Mouse (Mus musculus): ENCODE results near the gene Vkorc1. TPM values are rescaled to one million over a fixed set of nuclear protein-coding genes. Genes with fewer than 3 reads are reported as not detected.

The Vkorc1 gene
- polyA plus RNA-seq, 1 experiment from 2014 or later = 95.9 TPM

Other genes with a start within 250 kb of the Vkorc1 start
- gene Bcl7c, start 186.7 kb downstream of the Vkorc1 start, polyA plus RNA-seq (2015; fragmentation: Nextera tagmentation; extraction: Ambion mirVana) = 37.2 and 45.7 TPM in 2 replicates
- 4.7 and 8.4 TPM in 2 replicates for gene Ctf1, start 182.9 kb downstream of the Vkorc1 start, polyA plus RNA-seq (2015; fragmentation: Nextera tagmentation; extraction: Ambion mirVana)
- 0.20 TPM in 1 of 2 replicates, not detected in the other for gene Ctf2, start 163.5 kb downstream of the Vkorc1 start, polyA plus RNA-seq (2015; fragmentation: Nextera tagmentation; extraction: Ambion mirVana)
- gene Fbxl19, start 151.1 kb downstream of the Vkorc1 start, polyA plus RNA-seq (2015; fragmentation: Nextera tagmentation; extraction: Ambion mirVana) = 1.4 and 2.2 TPM in 2 replicates
- 15.6 and 21.7 TPM in 2 replicates for gene Orai3, start 125.8 kb downstream of the Vkorc1 start, polyA plus RNA-seq (2015; fragmentation: Nextera tagmentation; extraction: Ambion mirVana)
- 13.0 and 16.7 TPM in 2 replicates for gene Setd1a, start 118.9 kb downstream of the Vkorc1 start, polyA plus RNA-seq (2015; fragmentation: Nextera tagmentation; extraction: Ambion mirVana)
- not detected in 2 replicates for gene Gm49388, start 110.0 kb downstream of the Vkorc1 start, polyA plus RNA-seq (2015; fragmentation: Nextera tagmentation; extraction: Ambion mirVana)
- 22.0 and 24.0 TPM in 2 replicates for gene Hsd3b7, start 95.0 kb downstream of the Vkorc1 start, polyA plus RNA-seq (2015; fragmentation: Nextera tagmentation; extraction: Ambion mirVana)
- 50.5 and 51.0 TPM in 2 replicates for gene Stx4a, start 71.3 kb downstream of the Vkorc1 start, polyA plus RNA-seq (2015; fragmentation: Nextera tagmentation; extraction: Ambion mirVana)
- gene Stx1b, start 71.1 kb downstream of the Vkorc1 start, polyA plus RNA-seq (2015; fragmentation: Nextera tagmentation; extraction: Ambion mirVana) = 1.4 and 2.1 TPM in 2 replicates
- gene Zfp646, start 19.4 kb downstream of the Vkorc1 start, polyA plus RNA-seq (2015; fragmentation: Nextera tagmentation; extraction: Ambion mirVana) = 5.3 and 7.0 TPM in 2 replicates
- 7.9 and 11.1 TPM in 2 replicates for gene Zfp668, start 18.8 kb downstream of the Vkorc1 start, polyA plus RNA-seq (2015; fragmentation: Nextera tagmentation; extraction: Ambion mirVana)
- gene Prss53, start 4.6 kb downstream of the Vkorc1 start, polyA plus RNA-seq (2015; fragmentation: Nextera tagmentation; extraction: Ambion mirVana) = 1.2 and 1.7 TPM in 2 replicates
- gene Gm21974, start 163 bp downstream of the Vkorc1 start, polyA plus RNA-seq (2015; fragmentation: Nextera tagmentation; extraction: Ambion mirVana) = not detected in 2 replicates
- 122 and 145 TPM in 2 replicates for gene Bckdk, start 8.5 kb upstream of the Vkorc1 start, polyA plus RNA-seq (2015; fragmentation: Nextera tagmentation; extraction: Ambion mirVana)
- gene Kat8, start 16.9 kb upstream of the Vkorc1 start, polyA plus RNA-seq (2015; fragmentation: Nextera tagmentation; extraction: Ambion mirVana) = 23.5 and 27.6 TPM in 2 replicates
- 1.9 and 6.0 TPM in 2 replicates for gene Prss8, start 34.5 kb upstream of the Vkorc1 start, polyA plus RNA-seq (2015; fragmentation: Nextera tagmentation; extraction: Ambion mirVana)
- 7.9 and 10.0 TPM in 2 replicates for gene Prss36, start 51.1 kb upstream of the Vkorc1 start, polyA plus RNA-seq (2015; fragmentation: Nextera tagmentation; extraction: Ambion mirVana)
- 254 and 307 TPM in 2 replicates for gene Fus, start 71.8 kb upstream of the Vkorc1 start, polyA plus RNA-seq (2015; fragmentation: Nextera tagmentation; extraction: Ambion mirVana)
- 42.8 and 56.1 TPM in 2 replicates for gene Pycard, start 98.2 kb upstream of the Vkorc1 start, polyA plus RNA-seq (2015; fragmentation: Nextera tagmentation; extraction: Ambion mirVana)
- gene Trim72, start 108.3 kb upstream of the Vkorc1 start, polyA plus RNA-seq (2015; fragmentation: Nextera tagmentation; extraction: Ambion mirVana) = 0.77 and 1.1 TPM in 2 replicates
- 0.69 and 1.6 TPM in 2 replicates for gene Itgam, start 167.0 kb upstream of the Vkorc1 start, polyA plus RNA-seq (2015; fragmentation: Nextera tagmentation; extraction: Ambion mirVana)
- gene Gm49368, start 167.1 kb upstream of the Vkorc1 start, polyA plus RNA-seq (2015; fragmentation: Nextera tagmentation; extraction: Ambion mirVana) = not detected in 2 replicates
- gene Itgax, start 233.9 kb upstream of the Vkorc1 start, polyA plus RNA-seq (2015; fragmentation: Nextera tagmentation; extraction: Ambion mirVana) = 0.14 and 0.61 TPM in 2 replicates

All from heart, embryonic 15.5 days (tissue).